In genomic region chr11:53479171-53479782, GRCm38 (mm10) we compare ENCODE assay signal across 8 mouse cellular contexts. TPM values are rescaled to one million over a fixed set of nuclear protein-coding genes. Genes with fewer than 3 reads are reported as not detected.
DNase-seq lines count a peak whose midpoint lies in the region; ATAC-seq and TF ChIP-seq lines count a peak whose summit lies in the region.

No protein-coding gene starts in this region.

- peaks cover 21% of the 10 kb centered on the region for H3K27me3 ChIP-seq in spleen, adult 2 months (ENCODE audit: control insufficient read depth, insufficient read depth, low read length)
- H3K27me3 ChIP-seq in hindbrain, postnatal 0 days (ENCODE audit: insufficient read depth, low read length): peaks cover 29% of the 10 kb centered on the region
- H3K27me3 ChIP-seq in midbrain, embryonic 13.5 days: peaks cover 83% of the 10 kb centered on the region

- peak overlapping the region; percentile 55; the same call in 1 of the 2 replicates for H3K4me3 ChIP-seq in spleen, adult 2 months (ENCODE audit: extremely low read depth, insufficient read depth, insufficient read length)
- H3K4me3 ChIP-seq in hindbrain, postnatal 0 days (ENCODE audit: low read length): peak overlapping the region; percentile 58
- peak overlapping the region; percentile 46 for H3K4me3 ChIP-seq in midbrain, embryonic 13.5 days (replicated peaks)

- peak overlapping the region; percentile 40 for H3K9ac ChIP-seq in hindbrain, postnatal 0 days (replicated peaks; ENCODE audit: low read length)
- peak overlapping the region; percentile 56; the same call in 1 of the 2 replicates for H3K9ac ChIP-seq in midbrain, embryonic 13.5 days (replicated peaks)

- H3K4me1 ChIP-seq in spleen, adult 2 months (ENCODE audit: control insufficient read depth, insufficient read depth, insufficient read length): peaks cover 13% of the 10 kb centered on the region
- H3K4me1 ChIP-seq in hindbrain, postnatal 0 days (ENCODE audit: insufficient read depth, low read length): no peaks in the 10 kb centered on the region
- peaks cover 39% of the 10 kb centered on the region for H3K4me1 ChIP-seq in midbrain, embryonic 13.5 days (replicated peaks)

- no peaks in the 10 kb centered on the region for H3K36me3 ChIP-seq in spleen, adult 2 months (ENCODE audit: control insufficient read depth, insufficient read depth, low read length)
- H3K36me3 ChIP-seq in hindbrain, postnatal 0 days (ENCODE audit: insufficient read depth, low read length): no peaks in the 10 kb centered on the region
- H3K36me3 ChIP-seq in midbrain, embryonic 13.5 days: no peaks in the 10 kb centered on the region

- DNase-seq in embryo, embryonic 10 days (ENCODE audit: low spot score): peak; percentile 13
- DNase-seq in embryo, embryonic 11 days: no peak
- no peak for DNase-seq in spleen, adult 2 months (ENCODE audit: low read depth in 1 of 2, low spot score in 2 of 2)
- DNase-seq in spleen, postnatal 36 days (ENCODE audit: low spot score in 2 of 2): no peak
- DNase-seq in hindbrain, postnatal 0 days (ENCODE audit: low spot score): no peak
- DNase-seq in gastrocnemius, postnatal 10 days: no peak
- DNase-seq in urinary bladder, postnatal 10 days (ENCODE audit: low spot score): no peak

- H3K27ac ChIP-seq in spleen, adult 2 months (ENCODE audit: insufficient read depth, low read length): no peak overlapping the region; the same call in 1 of the 2 replicates
- H3K27ac ChIP-seq in hindbrain, postnatal 0 days: peak overlapping the region; percentile 45; the same call in 1 of the 2 replicates
- H3K27ac ChIP-seq in midbrain, embryonic 13.5 days: no peak overlapping the region

- no peak for TF ChIP-seq CTCF in spleen, adult 2 months (IDR thresholded peaks at IDR 0.05; ENCODE audit: extremely low read depth, insufficient read depth, insufficient read length, insufficient replicate concordance)
- TF ChIP-seq CTCF in hindbrain, postnatal 0 days (IDR thresholded peaks at IDR 0.05; ENCODE audit: low read depth): no peak

- TF ChIP-seq POLR2A in spleen, adult 2 months (IDR thresholded peaks at IDR 0.05; ENCODE audit: low read depth, low read length): no peak

- H3K9me3 ChIP-seq in hindbrain, postnatal 0 days (ENCODE audit: low read length): no peaks in the 10 kb centered on the region
- no peaks in the 10 kb centered on the region for H3K9me3 ChIP-seq in midbrain, embryonic 13.5 days

- ATAC-seq in hindbrain, postnatal 0 days: peak; percentile 55
- peak; percentile 35; the same call in 1 of the 2 replicates for ATAC-seq in midbrain, embryonic 13.5 days

- 4% methylated on average over 62 of the region's 62 CpGs for WGBS in spleen, adult 2 months
- WGBS in hindbrain, postnatal 0 days: 1% methylated on average over 54 of the region's 62 CpGs
- 1% methylated on average over 57 of the region's 62 CpGs for WGBS in midbrain, embryonic 13.5 days

- H3K4me2 ChIP-seq in hindbrain, postnatal 0 days (ENCODE audit: low read depth, low read length): peak overlapping the region; percentile 70
- peak overlapping the region; percentile 69 for H3K4me2 ChIP-seq in midbrain, embryonic 13.5 days (replicated peaks)

RNA-seq across cellular contexts. Expression of gene Gm9945, which starts 0.7 kb away (rescaled TPM):
- not detected in 2 replicates for polyA plus RNA-seq in spleen, adult 2 months (2012; rRNA removed)
- total RNA-seq in hindbrain, postnatal 0 days (2014; rRNA removed): not detected in 2 replicates
- 0.39 and 0.53 TPM in 2 replicates for polyA plus RNA-seq in hindbrain, postnatal 0 days (2015; fragmentation: Nextera tagmentation; extraction: Ambion mirVana)
- polyA plus RNA-seq in midbrain, embryonic 13.5 days (2015; fragmentation: Nextera tagmentation; extraction: Ambion mirVana): not detected in 2 replicates
- total RNA-seq in gastrocnemius, postnatal 10 days (2021): not detected

RNA-seq across cellular contexts. Expression of gene Sowaha, which starts 0.8 kb away (rescaled TPM):
- polyA plus RNA-seq in spleen, adult 2 months (2012; rRNA removed): 10.6 and 13.9 TPM in 2 replicates
- total RNA-seq in hindbrain, postnatal 0 days (2014; rRNA removed): 8.7 and 10.6 TPM in 2 replicates
- 4.1 and 4.2 TPM in 2 replicates for polyA plus RNA-seq in hindbrain, postnatal 0 days (2015; fragmentation: Nextera tagmentation; extraction: Ambion mirVana)
- 0.31 and 0.42 TPM in 2 replicates for polyA plus RNA-seq in midbrain, embryonic 13.5 days (2015; fragmentation: Nextera tagmentation; extraction: Ambion mirVana)
- total RNA-seq in gastrocnemius, postnatal 10 days (2021): under 1 TPM; 0.23 to 0.27 TPM

RNA-seq across cellular contexts. Expression of gene Gm9837, which starts 9.0 kb away (rescaled TPM):
- not detected in 2 replicates for polyA plus RNA-seq in spleen, adult 2 months (2012; rRNA removed)
- total RNA-seq in hindbrain, postnatal 0 days (2014; rRNA removed): not detected in 2 replicates
- polyA plus RNA-seq in hindbrain, postnatal 0 days (2015; fragmentation: Nextera tagmentation; extraction: Ambion mirVana): not detected in 2 replicates
- not detected in 2 replicates for polyA plus RNA-seq in midbrain, embryonic 13.5 days (2015; fragmentation: Nextera tagmentation; extraction: Ambion mirVana)
- total RNA-seq in gastrocnemius, postnatal 10 days (2021): not detected

RNA-seq across cellular contexts. Expression of gene Shroom1, which starts 22.3 kb away (rescaled TPM):
- polyA plus RNA-seq in spleen, adult 2 months (2012; rRNA removed): 0.35 and 0.39 TPM in 2 replicates
- total RNA-seq in hindbrain, postnatal 0 days (2014; rRNA removed): 6.2 and 7.1 TPM in 2 replicates
- polyA plus RNA-seq in hindbrain, postnatal 0 days (2015; fragmentation: Nextera tagmentation; extraction: Ambion mirVana): 2.4 and 2.9 TPM in 2 replicates
- 1.8 and 2.2 TPM in 2 replicates for polyA plus RNA-seq in midbrain, embryonic 13.5 days (2015; fragmentation: Nextera tagmentation; extraction: Ambion mirVana)
- under 1 TPM; 0.45 to 0.54 TPM for total RNA-seq in gastrocnemius, postnatal 10 days (2021)

RNA-seq across cellular contexts. Expression of gene Gm10447, which starts 22.4 kb away (rescaled TPM):
- polyA plus RNA-seq in spleen, adult 2 months (2012; rRNA removed): 0.04 TPM in 1 of 2 replicates, not detected in the other
- not detected in 2 replicates for total RNA-seq in hindbrain, postnatal 0 days (2014; rRNA removed)
- 0.10 TPM in 1 of 2 replicates, not detected in the other for polyA plus RNA-seq in hindbrain, postnatal 0 days (2015; fragmentation: Nextera tagmentation; extraction: Ambion mirVana)
- not detected in 2 replicates for polyA plus RNA-seq in midbrain, embryonic 13.5 days (2015; fragmentation: Nextera tagmentation; extraction: Ambion mirVana)
- total RNA-seq in gastrocnemius, postnatal 10 days (2021): not detected
